Mouse (Mus musculus) thymus, postnatal 25 days (tissue): ENCODE data around the gene Mlx.
A peak's percentile ranks its signal among the peaks of the same experiment; 100 is the strongest.

Source experiments
- DNase-seq: peaks from one replicate; pipeline ENCODE4 v3.0.0; 2022

The Mlx gene

GRCm38 (mm10) chr11:101066549-101067412 lies 20.3 kb upstream of the Mlx start:
- peak; percentile 90 for DNase-seq

GRCm38 (mm10) chr11:101069391-101070188 lies 17.5 kb upstream of the Mlx start, which contains the start of gene Naglu:
Gene Naglu, plus strand, starts transcription at chr11:101070012.
- peak; percentile 92 for DNase-seq

- no peak for DNase-seq
Observed at GRCm38 (mm10) chr11:101070189-101070527, 16.9 kb upstream of the Mlx start.

GRCm38 (mm10) chr11:101070987-101071386 lies 16.1 kb upstream of the Mlx start:
- DNase-seq = no peak

- no peak for DNase-seq
Observed at GRCm38 (mm10) chr11:101071810-101072428, 15.2 kb upstream of the Mlx start.

GRCm38 (mm10) chr11:101078121-101078520 lies 9.0 kb upstream of the Mlx start, which contains the start of gene Hsd17b1:
Gene Hsd17b1, plus strand, starts transcription at chr11:101078411.
- no peak for DNase-seq

- peak; percentile 44 for DNase-seq
Observed at GRCm38 (mm10) chr11:101079746-101080145, 7.3 kb upstream of the Mlx start.

GRCm38 (mm10) chr11:101080421-101080820 lies 6.7 kb upstream of the Mlx start:
- DNase-seq = no peak

- no peak for DNase-seq
Observed at GRCm38 (mm10) chr11:101081659-101082058, 5.4 kb upstream of the Mlx start.

- DNase-seq = peak; percentile 85
Observed at GRCm38 (mm10) chr11:101082208-101083082, 4.6 kb upstream of the Mlx start, which contains the start of gene Coasy. Gene Coasy, plus strand, starts transcription at chr11:101082565.

GRCm38 (mm10) chr11:101083083-101083697 lies 3.9 kb upstream of the Mlx start:
- no peak for DNase-seq

- DNase-seq = no peak
Observed at GRCm38 (mm10) chr11:101084246-101084645, 2.8 kb upstream of the Mlx start.

GRCm38 (mm10) chr11:101084811-101085210 lies 2.3 kb upstream of the Mlx start:
- no peak for DNase-seq

GRCm38 (mm10) chr11:101085617-101086322 lies 1.3 kb upstream of the Mlx start:
- DNase-seq = no peak

- no peak for DNase-seq
Observed at GRCm38 (mm10) chr11:101086323-101086674, 778 bp upstream of the Mlx start.

GRCm38 (mm10) chr11:101087682-101088055 lies 592 bp downstream of the Mlx start:
- no peak for DNase-seq

- DNase-seq = no peak
Observed at GRCm38 (mm10) chr11:101089931-101090330, 2.9 kb downstream of the Mlx start.

- DNase-seq = no peak
Observed at GRCm38 (mm10) chr11:101094930-101095313, 7.8 kb downstream of the Mlx start.

GRCm38 (mm10) chr11:101095314-101096024 lies 8.4 kb downstream of the Mlx start, which contains the start of gene Psmc3ip:
Gene Psmc3ip, minus strand, starts transcription at chr11:101095436.
- peak; percentile 93 for DNase-seq

GRCm38 (mm10) chr11:101098231-101098630 lies 11.2 kb downstream of the Mlx start:
- DNase-seq = no peak

GRCm38 (mm10) chr11:101103011-101103410 lies 15.9 kb downstream of the Mlx start:
- no peak for DNase-seq
